Mouse (Mus musculus) embryo, embryonic 9.5 days (tissue): ENCODE measurements around the gene Mef2b.
"Not testable (repeated sequence)": the region's sequence is repeated elsewhere in the genome, so short reads cannot be mapped to it uniquely, and the experiment has no call there.

Experiments used
- DNase-seq: peaks from one replicate; pipeline ENCODE4 v3.0.0-alpha.2; 2017; ENCODE audit errors: extremely low spot score

Gene Mef2b

GRCm38 (mm10) chr8:70179082-70179481 lies 39.6 kb downstream of the Mef2b start:
- DNase-seq = no peak

- no peak for DNase-seq
These were observed 41.8 kb downstream of the Mef2b start for GRCm38 (mm10) chr8:70181212-70181902.

DNA sequence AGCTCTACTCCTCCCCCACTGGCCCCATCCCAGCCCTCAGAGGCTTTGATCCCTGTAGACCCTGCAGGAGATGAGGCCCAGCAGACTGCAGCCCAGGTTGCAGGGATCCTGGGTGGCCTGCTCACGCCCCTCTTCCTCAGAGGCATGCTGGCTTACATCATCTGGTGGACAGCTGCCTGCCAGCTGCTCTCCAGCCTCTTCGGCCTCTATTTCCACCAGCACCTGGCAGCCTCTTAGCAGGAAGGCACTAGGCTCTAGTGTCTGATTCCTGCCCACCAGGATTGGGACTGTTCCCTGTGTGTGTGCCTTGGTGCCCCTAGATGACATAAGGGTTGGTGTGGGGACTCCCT lies 42.4 kb downstream of the Mef2b start:
- no peak for DNase-seq

GRCm38 (mm10) chr8:70183194-70183593 lies 43.7 kb downstream of the Mef2b start:
- DNase-seq = no peak

DNA sequence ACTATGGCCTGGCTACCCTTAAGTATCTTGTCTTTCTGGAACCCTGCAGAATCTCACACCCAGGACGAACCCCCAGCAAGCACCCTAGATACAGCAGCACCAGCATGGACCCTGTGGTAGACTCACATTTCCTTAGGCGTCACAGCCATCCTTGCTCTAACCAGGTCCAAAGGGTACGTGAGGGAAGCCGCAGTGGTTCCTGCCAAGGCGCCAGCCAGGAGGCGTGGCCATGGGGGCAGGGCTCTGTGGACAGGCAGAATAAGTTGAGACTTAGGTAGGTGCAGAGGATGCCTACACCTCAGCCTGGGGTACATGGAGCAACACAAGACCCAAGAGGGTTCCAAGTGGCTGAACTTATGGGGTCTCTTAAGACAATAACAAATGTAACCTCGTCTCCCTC lies 49.2 kb downstream of the Mef2b start:
- DNase-seq = no peak

GRCm38 (mm10) chr8:70193238-70193637 lies 53.7 kb downstream of the Mef2b start:
- no peak for DNase-seq

GRCm38 (mm10) chr8:70194191-70194590 lies 54.7 kb downstream of the Mef2b start:
- DNase-seq = no peak

GRCm38 (mm10) chr8:70195762-70196161 lies 56.3 kb downstream of the Mef2b start:
- no peak for DNase-seq

DNA sequence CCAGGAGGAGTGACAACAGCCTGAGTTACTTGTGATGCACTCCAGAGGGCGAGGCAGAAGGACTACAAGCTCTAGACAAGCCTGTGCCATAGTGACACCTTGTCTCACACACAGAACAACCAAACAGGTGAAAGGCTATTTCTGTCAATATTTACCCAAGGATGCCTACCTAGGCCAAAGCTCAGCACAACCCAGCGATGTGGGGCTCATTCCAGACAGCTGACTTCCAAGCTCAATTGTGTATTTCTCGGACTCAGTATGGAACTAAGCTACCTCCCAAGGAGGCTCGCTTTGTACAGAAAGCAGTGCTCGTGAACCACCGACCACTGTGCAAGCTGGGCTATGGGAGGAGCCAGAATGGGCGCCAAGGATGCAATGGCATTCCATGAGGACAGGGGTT lies 58.1 kb downstream of the Mef2b start:
- DNase-seq = no peak

DNA sequence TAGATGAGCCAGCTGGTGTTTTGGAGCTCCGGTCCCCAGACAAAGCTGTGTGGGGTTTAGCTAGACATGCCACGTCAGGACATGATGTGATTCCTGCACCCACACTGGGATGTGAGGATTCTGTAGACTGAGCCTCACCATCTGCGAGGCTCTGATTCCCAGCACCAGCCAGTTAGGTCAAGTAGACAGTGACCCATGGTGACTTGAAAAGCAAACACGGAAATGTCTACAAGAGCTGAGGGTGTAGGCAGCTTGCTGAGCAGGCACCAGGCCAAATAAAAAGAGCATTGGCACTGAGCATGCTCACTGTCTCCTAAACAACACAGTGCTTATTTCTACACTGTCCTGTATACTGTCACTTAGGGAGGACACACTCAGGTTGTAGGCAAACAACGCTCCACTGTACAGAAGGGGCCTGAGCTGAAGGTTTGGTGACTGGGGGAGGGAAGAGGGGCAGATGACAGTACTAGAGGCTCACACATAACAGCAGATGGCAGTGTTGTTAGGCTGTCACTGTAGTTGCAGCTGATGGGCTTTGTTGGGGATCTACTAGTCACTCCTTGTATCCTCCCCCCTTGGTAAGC lies 60.7 kb downstream of the Mef2b start:
- no peak for DNase-seq

- no peak for DNase-seq
These were observed 61.9 kb downstream of the Mef2b start for GRCm38 (mm10) chr8:70201417-70201816.

GRCm38 (mm10) chr8:70203072-70203471 lies 63.6 kb downstream of the Mef2b start:
- DNase-seq = no peak

GRCm38 (mm10) chr8:70204757-70205156 lies 65.2 kb downstream of the Mef2b start:
- no peak for DNase-seq

DNA sequence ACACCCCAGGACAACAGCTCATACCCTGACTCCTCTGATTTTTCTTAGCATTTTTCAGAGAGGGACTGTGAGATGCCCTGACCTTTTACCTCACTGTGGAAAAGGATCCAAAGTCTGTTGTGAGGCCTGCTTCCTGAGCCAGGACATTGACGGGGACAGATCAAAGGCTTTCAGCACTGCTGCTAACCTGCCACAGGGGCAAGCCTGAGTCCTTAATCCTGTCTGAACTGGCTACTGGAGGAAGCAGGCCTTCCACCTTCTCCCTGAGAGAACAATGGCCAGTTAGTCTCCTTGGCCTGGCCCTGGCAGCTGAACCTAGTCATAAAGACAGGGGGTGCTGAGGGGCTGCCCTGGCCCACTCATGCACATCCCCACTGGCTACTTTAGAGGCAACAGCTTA lies 68.6 kb downstream of the Mef2b start:
- no peak for DNase-seq

GRCm38 (mm10) chr8:70210538-70210937 lies 71.0 kb downstream of the Mef2b start:
- DNase-seq = no peak

- DNase-seq = no peak
These were observed 71.8 kb downstream of the Mef2b start for GRCm38 (mm10) chr8:70211275-70211674.

GRCm38 (mm10) chr8:70211726-70212111 lies 72.2 kb downstream of the Mef2b start:
- DNase-seq = no peak

- DNase-seq = peak; percentile 96
These were observed 72.9 kb downstream of the Mef2b start, which contains the start of gene Slc25a42 for GRCm38 (mm10) chr8:70212112-70213055. Gene Slc25a42, minus strand, starts transcription at chr8:70212305.

- no peak for DNase-seq
These were observed 74.9 kb downstream of the Mef2b start for GRCm38 (mm10) chr8:70214411-70214810.

GRCm38 (mm10) chr8:70215092-70215491 lies 75.6 kb downstream of the Mef2b start:
- no peak for DNase-seq

DNA sequence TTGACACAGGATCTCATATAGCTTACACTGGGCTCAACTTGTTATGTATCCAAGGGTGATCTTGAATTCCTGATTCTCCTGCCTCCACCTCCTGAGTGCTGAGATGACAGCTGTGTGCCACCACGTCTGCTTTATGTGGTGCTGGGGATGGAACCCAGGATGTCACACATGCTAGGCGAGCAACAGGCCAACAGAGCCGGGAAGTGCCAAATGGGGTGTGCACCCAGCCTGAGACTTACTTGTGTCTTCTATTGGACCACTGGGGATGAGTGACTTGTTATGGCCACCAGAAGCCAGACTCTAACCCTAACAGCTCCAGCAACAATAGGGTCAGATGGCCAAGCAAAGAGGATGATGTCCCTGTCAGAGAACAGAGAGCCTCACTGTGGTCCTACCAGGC lies 76.7 kb downstream of the Mef2b start:
- DNase-seq = not testable (repeated sequence)

DNA sequence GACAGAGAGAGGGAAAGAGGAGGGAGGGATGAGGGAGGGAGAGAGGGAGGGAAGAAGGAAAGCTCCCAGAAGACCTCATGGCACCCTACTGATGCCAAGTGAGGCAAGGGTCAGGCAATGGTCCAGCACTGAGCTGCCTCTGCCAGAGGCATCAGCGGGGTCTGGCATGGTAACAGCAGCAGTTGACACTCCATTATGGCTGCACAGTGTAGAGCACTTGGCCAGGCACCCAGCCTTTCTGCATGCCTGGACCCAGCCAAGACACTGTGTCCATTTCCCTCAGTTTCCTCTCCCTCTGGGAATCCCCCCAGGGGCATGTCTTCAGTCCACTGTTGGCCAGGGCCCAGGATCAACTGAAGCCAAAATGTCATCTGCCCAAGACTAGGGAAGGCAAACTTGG lies 77.1 kb downstream of the Mef2b start:
- no peak for DNase-seq
